Mouse (Mus musculus): Measurements from ENCODE around the gene Gm11595. TPM values are rescaled to one million over a fixed set of nuclear protein-coding genes. Genes with fewer than 3 reads are reported as not detected.

Gene Gm11595
- polyA plus RNA-seq, 1 experiment from 2014 or later: not detected

DNA sequence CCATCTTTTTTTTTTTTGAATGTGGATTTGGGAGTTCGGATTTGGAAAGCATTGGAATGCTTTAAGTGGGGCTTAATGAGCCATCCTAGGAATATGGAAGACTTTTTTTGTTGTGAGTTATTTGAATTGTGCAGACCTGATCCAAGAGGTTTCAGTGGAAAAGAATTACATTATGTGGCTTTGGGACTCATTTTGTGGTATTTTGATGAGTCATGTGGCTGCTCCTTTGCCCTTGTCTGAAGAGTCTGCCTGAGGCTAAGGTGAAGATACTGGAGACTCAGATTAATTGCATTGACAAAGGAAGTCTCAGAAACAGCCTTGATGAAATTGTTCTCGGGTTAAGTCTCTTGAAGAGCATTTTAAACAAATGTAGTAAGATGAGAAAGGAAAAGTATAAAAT lies 4.3 kb downstream of the Gm11595 start:
- no peaks in the 10 kb centered on the region for H3K9me3 ChIP-seq (ENCODE audit: control insufficient read depth, low read length)
- no peak overlapping the region for H3K4me3 ChIP-seq (ENCODE audit: low read length)
- no peak overlapping the region for H3K4me2 ChIP-seq (ENCODE audit: low read depth, low read length)
- H3K4me1 ChIP-seq (replicated peaks; ENCODE audit: control insufficient read depth, insufficient read depth, low read length): no peaks in the 10 kb centered on the region
- no peaks in the 10 kb centered on the region for H3K27me3 ChIP-seq (ENCODE audit: control insufficient read depth, insufficient read depth, low read depth, low read length)
- no peaks in the 10 kb centered on the region for H3K36me3 ChIP-seq (ENCODE audit: control insufficient read depth, insufficient read depth, low read length)
- 60% methylated on average over 2 of the region's 2 CpGs for WGBS
- ATAC-seq (ENCODE audit: low read depth): no peak
- H3K27ac ChIP-seq (ENCODE audit: low read length): no peak overlapping the region
- no peak overlapping the region for H3K9ac ChIP-seq (ENCODE audit: low read length)

DNA sequence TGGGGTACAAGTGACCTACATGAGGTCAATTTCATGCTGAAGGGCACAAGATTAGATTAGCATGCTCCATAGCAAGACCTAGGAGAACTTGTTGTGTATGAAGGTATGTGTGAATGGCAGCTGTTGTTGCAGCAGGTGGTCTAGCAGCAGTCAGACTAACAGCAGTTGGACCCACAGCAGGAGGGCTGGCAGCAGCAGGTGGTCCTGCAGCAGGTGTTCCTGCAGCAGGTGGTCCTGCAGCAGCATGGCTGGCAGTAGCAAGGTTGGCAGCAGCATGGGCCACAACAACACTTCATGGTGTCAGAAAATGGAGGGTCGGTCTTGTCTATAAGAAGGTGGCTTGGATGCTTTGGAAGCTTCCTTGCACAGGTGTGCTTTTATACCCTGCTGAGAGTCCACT lies 13.8 kb downstream of the Gm11595 start:
- 79% methylated on average over 1 of the region's 1 CpGs for WGBS
- no peaks in the 10 kb centered on the region for H3K4me1 ChIP-seq (replicated peaks; ENCODE audit: control insufficient read depth, insufficient read depth, low read length)
- H3K36me3 ChIP-seq (ENCODE audit: control insufficient read depth, insufficient read depth, low read length): no peaks in the 10 kb centered on the region
- H3K27ac ChIP-seq (ENCODE audit: low read length): no peak overlapping the region
- H3K4me3 ChIP-seq (ENCODE audit: low read length): no peak overlapping the region
- no peaks in the 10 kb centered on the region for H3K9me3 ChIP-seq (ENCODE audit: control insufficient read depth, low read length)
- no peak overlapping the region for H3K4me2 ChIP-seq (ENCODE audit: low read depth, low read length)
- ATAC-seq (ENCODE audit: low read depth): no peak
- H3K27me3 ChIP-seq (ENCODE audit: control insufficient read depth, insufficient read depth, low read depth, low read length): no peaks in the 10 kb centered on the region
- H3K9ac ChIP-seq (ENCODE audit: low read length): no peak overlapping the region

DNA sequence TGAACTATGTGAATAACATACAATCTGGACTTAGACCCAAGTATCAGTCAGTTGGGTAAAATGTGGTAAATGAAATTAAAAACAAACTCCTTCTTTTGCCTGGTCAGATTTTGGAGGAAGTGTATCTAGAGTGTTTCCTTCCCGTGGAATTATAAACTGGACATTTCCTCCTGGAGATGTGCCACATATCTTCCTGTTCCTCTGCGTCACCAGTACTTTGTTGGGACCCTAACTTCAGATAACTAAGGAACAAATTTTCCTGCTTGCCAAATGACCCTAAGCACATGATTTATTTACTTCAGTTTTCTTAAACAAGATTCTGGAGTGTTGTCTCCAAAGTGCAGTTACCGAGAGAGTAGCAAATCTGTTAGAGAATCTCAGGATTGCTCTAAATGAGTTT lies 28.7 kb downstream of the Gm11595 start:
- no peak for ATAC-seq (ENCODE audit: low read depth)
- H3K9me3 ChIP-seq (ENCODE audit: control insufficient read depth, low read length): no peaks in the 10 kb centered on the region
- H3K9ac ChIP-seq (ENCODE audit: low read length): no peak overlapping the region
- H3K27ac ChIP-seq (ENCODE audit: low read length): no peak overlapping the region
- no peak overlapping the region for H3K4me3 ChIP-seq (ENCODE audit: low read length)
- H3K4me1 ChIP-seq (replicated peaks; ENCODE audit: control insufficient read depth, insufficient read depth, low read length): no peaks in the 10 kb centered on the region
- H3K36me3 ChIP-seq (ENCODE audit: control insufficient read depth, insufficient read depth, low read length): no peaks in the 10 kb centered on the region
- no peak overlapping the region for H3K4me2 ChIP-seq (ENCODE audit: low read depth, low read length)
- no peaks in the 10 kb centered on the region for H3K27me3 ChIP-seq (ENCODE audit: control insufficient read depth, insufficient read depth, low read depth, low read length)
- 46% methylated on average over 3 of the region's 3 CpGs for WGBS

DNA sequence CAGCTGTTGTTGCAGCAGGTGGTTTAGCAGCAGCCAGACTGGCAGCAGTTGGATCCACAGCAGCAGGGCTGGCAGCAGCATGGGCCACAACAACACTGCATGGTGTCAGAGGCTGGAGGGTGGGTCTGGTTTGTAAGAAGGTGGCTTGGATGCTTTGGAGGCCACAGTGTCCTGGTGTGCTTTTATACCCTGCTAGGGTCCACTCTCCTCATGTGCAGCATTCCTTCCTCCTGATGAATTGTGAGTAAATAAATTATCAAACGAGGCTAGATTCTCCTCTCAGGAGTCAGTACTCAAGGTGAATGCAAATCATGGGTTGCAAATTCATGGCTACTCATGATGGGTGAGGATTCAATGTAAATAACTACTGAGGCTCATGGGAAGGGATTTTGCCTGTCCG lies 38.5 kb downstream of the Gm11595 start, which contains the start of gene Gm14180:
Gene Gm14180 (minus strand): TSS at position 101 of the 400 bp plus-strand sequence.
- no peak for ATAC-seq (ENCODE audit: low read depth)

DNA sequence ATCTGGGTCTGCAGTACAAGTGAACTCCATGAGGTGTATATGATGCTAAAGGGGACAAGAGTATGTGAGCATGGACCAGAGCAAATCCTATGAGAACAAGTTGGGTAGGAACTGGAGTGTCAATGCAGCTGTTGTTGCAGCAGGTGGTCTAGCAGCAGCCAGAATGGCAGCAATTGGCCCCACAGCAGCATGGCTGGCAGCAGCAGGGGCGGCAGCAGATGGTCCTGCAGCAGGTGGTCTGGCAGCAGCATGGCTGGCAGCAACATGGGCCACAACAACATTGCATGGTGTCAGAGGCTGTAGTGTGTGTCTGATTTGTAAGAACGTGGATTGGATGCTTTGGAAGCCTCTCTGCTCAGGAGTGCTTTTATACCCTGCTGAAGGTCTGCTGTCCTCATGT lies 48.7 kb downstream of the Gm11595 start:
- Histone ChIP-seq H3K4me1 (replicated peaks; ENCODE audit: control insufficient read depth, insufficient read depth, low read length) (no peaks in the 10 kb centered on the region), H3K36me3 (ENCODE audit: control insufficient read depth, insufficient read depth, low read length) (no peaks in the 10 kb centered on the region), H3K27ac (ENCODE audit: low read length) (no peak overlapping the region), H3K27me3 (ENCODE audit: control insufficient read depth, insufficient read depth, low read depth, low read length) (no peaks in the 10 kb centered on the region), H3K4me3 (ENCODE audit: low read length) (no peak overlapping the region), H3K9ac (ENCODE audit: low read length) (no peak overlapping the region), H3K4me2 (ENCODE audit: low read depth, low read length) (no peak overlapping the region), H3K9me3 (ENCODE audit: control insufficient read depth, low read length) (no peaks in the 10 kb centered on the region)
- WGBS: 79% methylated on average over 2 of the region's 2 CpGs
- no peak for ATAC-seq (ENCODE audit: low read depth)

More for the DNA sequence above, 38.5 kb downstream of the Gm11595 start, which contains the start of gene Gm14180:
- H3K4me3 ChIP-seq (ENCODE audit: low read length): no peak within 1 kb of the TSS
- no peak within 1 kb of the TSS for H3K9ac ChIP-seq (ENCODE audit: low read length)
- H3K27ac ChIP-seq (ENCODE audit: low read length): no peak within 1 kb of the TSS
- H3K4me1 ChIP-seq (replicated peaks; ENCODE audit: control insufficient read depth, insufficient read depth, low read length): no peaks in the 10 kb centered on the region
- no peak within 1 kb of the TSS for H3K4me2 ChIP-seq (ENCODE audit: low read depth, low read length)
- no peaks in the 10 kb centered on the region for H3K36me3 ChIP-seq (ENCODE audit: control insufficient read depth, insufficient read depth, low read length)
- H3K27me3 ChIP-seq (ENCODE audit: control insufficient read depth, insufficient read depth, low read depth, low read length): no peaks in the 10 kb centered on the region
- no peaks in the 10 kb centered on the region for H3K9me3 ChIP-seq (ENCODE audit: control insufficient read depth, low read length)
- 48% methylated on average over 2 of the region's 2 CpGs for WGBS

Other genes with a start within 250 kb of the Gm11595 start
- gene Krt40, start 229.8 kb downstream of the Gm11595 start, polyA plus RNA-seq (2015; fragmentation: Nextera tagmentation; extraction: Ambion mirVana): not detected in 2 replicates
- gene Krtap3-3, start 222.0 kb downstream of the Gm11595 start, polyA plus RNA-seq (2015; fragmentation: Nextera tagmentation; extraction: Ambion mirVana): not detected in 2 replicates
- not detected in 2 replicates for gene Krtap3-2, start 216.1 kb downstream of the Gm11595 start, polyA plus RNA-seq (2015; fragmentation: Nextera tagmentation; extraction: Ambion mirVana)
- not detected in 2 replicates for gene Gm11939, start 213.4 kb downstream of the Gm11595 start, polyA plus RNA-seq (2015; fragmentation: Nextera tagmentation; extraction: Ambion mirVana)
- not detected in 2 replicates for gene Krtap3-1, start 206.3 kb downstream of the Gm11595 start, polyA plus RNA-seq (2015; fragmentation: Nextera tagmentation; extraction: Ambion mirVana)
- gene Krtap1-5, start 191.9 kb downstream of the Gm11595 start, polyA plus RNA-seq (2015; fragmentation: Nextera tagmentation; extraction: Ambion mirVana): not detected in 2 replicates
- gene Krtap1-4, start 189.3 kb downstream of the Gm11595 start, polyA plus RNA-seq (2015; fragmentation: Nextera tagmentation; extraction: Ambion mirVana): not detected in 2 replicates
- not detected in 2 replicates for gene Krtap1-3, start 181.6 kb downstream of the Gm11595 start, polyA plus RNA-seq (2015; fragmentation: Nextera tagmentation; extraction: Ambion mirVana)
- gene Krtap9-3, start 174.8 kb downstream of the Gm11595 start, polyA plus RNA-seq (2015; fragmentation: Nextera tagmentation; extraction: Ambion mirVana): not detected in 2 replicates
- gene Gm11938, start 169.6 kb downstream of the Gm11595 start, polyA plus RNA-seq (2015; fragmentation: Nextera tagmentation; extraction: Ambion mirVana): not detected in 2 replicates
- gene Gm11937, start 162.7 kb downstream of the Gm11595 start, polyA plus RNA-seq (2015; fragmentation: Nextera tagmentation; extraction: Ambion mirVana): not detected in 2 replicates
- not detected in 2 replicates for gene Krtap2-4, start 158.1 kb downstream of the Gm11595 start, polyA plus RNA-seq (2015; fragmentation: Nextera tagmentation; extraction: Ambion mirVana)
- gene Gm11562, start 152.5 kb downstream of the Gm11595 start, polyA plus RNA-seq (2015; fragmentation: Nextera tagmentation; extraction: Ambion mirVana): not detected in 2 replicates
- gene Krtap4-1, start 144.7 kb downstream of the Gm11595 start, polyA plus RNA-seq (2015; fragmentation: Nextera tagmentation; extraction: Ambion mirVana): not detected in 2 replicates
- gene Krtap4-2, start 137.8 kb downstream of the Gm11595 start, polyA plus RNA-seq (2015; fragmentation: Nextera tagmentation; extraction: Ambion mirVana): not detected in 2 replicates
- gene Krtap4-7, start 128.8 kb downstream of the Gm11595 start, polyA plus RNA-seq (2015; fragmentation: Nextera tagmentation; extraction: Ambion mirVana): not detected in 2 replicates
- not detected in 2 replicates for gene Gm11555, start 122.7 kb downstream of the Gm11595 start, polyA plus RNA-seq (2015; fragmentation: Nextera tagmentation; extraction: Ambion mirVana)
- not detected in 2 replicates for gene Gm11563, start 114.0 kb downstream of the Gm11595 start, polyA plus RNA-seq (2015; fragmentation: Nextera tagmentation; extraction: Ambion mirVana)
- not detected in 2 replicates for gene Krtap4-6, start 107.0 kb downstream of the Gm11595 start, polyA plus RNA-seq (2015; fragmentation: Nextera tagmentation; extraction: Ambion mirVana)
- not detected in 2 replicates for gene Gm14190, start 82.2 kb downstream of the Gm11595 start, polyA plus RNA-seq (2015; fragmentation: Nextera tagmentation; extraction: Ambion mirVana)
- not detected in 2 replicates for gene Gm14180, start 38.6 kb downstream of the Gm11595 start, polyA plus RNA-seq (2015; fragmentation: Nextera tagmentation; extraction: Ambion mirVana)
- not detected in 2 replicates for gene Krtap4-8, start 7.8 kb upstream of the Gm11595 start, polyA plus RNA-seq (2015; fragmentation: Nextera tagmentation; extraction: Ambion mirVana)
- not detected in 2 replicates for gene Krtap4-9, start 12.3 kb upstream of the Gm11595 start, polyA plus RNA-seq (2015; fragmentation: Nextera tagmentation; extraction: Ambion mirVana)
- not detected in 2 replicates for gene Gm11596, start 20.6 kb upstream of the Gm11595 start, polyA plus RNA-seq (2015; fragmentation: Nextera tagmentation; extraction: Ambion mirVana)
- gene Gm11569, start 26.0 kb upstream of the Gm11595 start, polyA plus RNA-seq (2015; fragmentation: Nextera tagmentation; extraction: Ambion mirVana): not detected in 2 replicates
- gene Gm11554, start 31.5 kb upstream of the Gm11595 start, polyA plus RNA-seq (2015; fragmentation: Nextera tagmentation; extraction: Ambion mirVana): not detected in 2 replicates
- gene Krtap4-13, start 37.0 kb upstream of the Gm11595 start, polyA plus RNA-seq (2015; fragmentation: Nextera tagmentation; extraction: Ambion mirVana): not detected in 2 replicates
- gene Gm11564, start 42.8 kb upstream of the Gm11595 start, polyA plus RNA-seq (2015; fragmentation: Nextera tagmentation; extraction: Ambion mirVana): not detected in 2 replicates
- not detected in 2 replicates for gene 2300003K06Rik, start 65.2 kb upstream of the Gm11595 start, polyA plus RNA-seq (2015; fragmentation: Nextera tagmentation; extraction: Ambion mirVana)
- not detected in 2 replicates for gene Krtap4-16, start 78.7 kb upstream of the Gm11595 start, polyA plus RNA-seq (2015; fragmentation: Nextera tagmentation; extraction: Ambion mirVana)
- not detected in 2 replicates for gene Gm11568, start 85.0 kb upstream of the Gm11595 start, polyA plus RNA-seq (2015; fragmentation: Nextera tagmentation; extraction: Ambion mirVana)
- not detected in 2 replicates for gene Gm11559, start 91.6 kb upstream of the Gm11595 start, polyA plus RNA-seq (2015; fragmentation: Nextera tagmentation; extraction: Ambion mirVana)
- gene Krtap9-1, start 100.5 kb upstream of the Gm11595 start, polyA plus RNA-seq (2015; fragmentation: Nextera tagmentation; extraction: Ambion mirVana): not detected in 2 replicates
- not detected in 2 replicates for gene Gm11567, start 106.3 kb upstream of the Gm11595 start, polyA plus RNA-seq (2015; fragmentation: Nextera tagmentation; extraction: Ambion mirVana)
- gene Krtap31-1, start 135.0 kb upstream of the Gm11595 start, polyA plus RNA-seq (2015; fragmentation: Nextera tagmentation; extraction: Ambion mirVana): not detected in 2 replicates
- not detected in 2 replicates for gene Gm11565, start 141.8 kb upstream of the Gm11595 start, polyA plus RNA-seq (2015; fragmentation: Nextera tagmentation; extraction: Ambion mirVana)
- gene Krtap31-2, start 163.4 kb upstream of the Gm11595 start, polyA plus RNA-seq (2015; fragmentation: Nextera tagmentation; extraction: Ambion mirVana): not detected in 2 replicates
- gene Krtap9-5, start 175.6 kb upstream of the Gm11595 start, polyA plus RNA-seq (2015; fragmentation: Nextera tagmentation; extraction: Ambion mirVana): not detected in 2 replicates
- gene Krtap29-1, start 206.1 kb upstream of the Gm11595 start, polyA plus RNA-seq (2015; fragmentation: Nextera tagmentation; extraction: Ambion mirVana): not detected in 2 replicates
- not detected in 2 replicates for gene Krtap16-1, start 213.7 kb upstream of the Gm11595 start, polyA plus RNA-seq (2015; fragmentation: Nextera tagmentation; extraction: Ambion mirVana)
- gene Krtap17-1, start 221.1 kb upstream of the Gm11595 start, polyA plus RNA-seq (2015; fragmentation: Nextera tagmentation; extraction: Ambion mirVana): 0.83 and 1.2 TPM in 2 replicates
- gene Krt33a, start 243.3 kb upstream of the Gm11595 start, polyA plus RNA-seq (2015; fragmentation: Nextera tagmentation; extraction: Ambion mirVana): not detected in 2 replicates

Data from lung, embryonic 16.5 days (tissue).